Mouse (Mus musculus): Measurements from ENCODE around the gene Tet3.

DNA sequence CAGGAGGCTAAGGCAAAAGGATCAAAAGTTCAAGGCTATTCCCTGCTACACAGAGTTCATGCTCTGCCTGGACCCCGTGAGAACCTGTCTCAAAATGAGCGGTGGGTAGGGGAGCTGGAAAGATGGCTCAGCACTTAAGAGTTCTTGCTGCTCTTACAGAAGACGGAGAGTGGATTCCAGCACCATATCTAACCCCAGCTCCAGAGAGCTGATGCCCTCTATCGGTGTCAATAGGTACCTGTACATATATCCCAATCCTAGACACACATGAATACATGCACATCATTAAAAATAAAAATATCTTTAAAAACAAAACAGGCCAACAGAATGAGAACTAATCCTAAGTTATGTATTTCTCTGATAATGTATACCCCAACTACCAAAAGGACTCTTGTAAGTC is 19.3 kb upstream of the Tet3 start:
- TF ChIP-seq CTCF (IDR thresholded peaks at IDR 0.05; ENCODE audit: extremely low read depth, insufficient read length, insufficient replicate concordance, low read depth, low read length) (no peak), POLR2A (IDR thresholded peaks at IDR 0.05; ENCODE audit: low read depth, low read length) (no peak)
